Mouse (Mus musculus): ENCODE results near the gene Kif7. TPM values are rescaled to one million over a fixed set of nuclear protein-coding genes. Genes with fewer than 3 reads are reported as not detected.

Kif7 gene
- total and polyA plus RNA-seq, 3 experiments: 4.7 to 7.4 (median 7.1) TPM

DNA sequence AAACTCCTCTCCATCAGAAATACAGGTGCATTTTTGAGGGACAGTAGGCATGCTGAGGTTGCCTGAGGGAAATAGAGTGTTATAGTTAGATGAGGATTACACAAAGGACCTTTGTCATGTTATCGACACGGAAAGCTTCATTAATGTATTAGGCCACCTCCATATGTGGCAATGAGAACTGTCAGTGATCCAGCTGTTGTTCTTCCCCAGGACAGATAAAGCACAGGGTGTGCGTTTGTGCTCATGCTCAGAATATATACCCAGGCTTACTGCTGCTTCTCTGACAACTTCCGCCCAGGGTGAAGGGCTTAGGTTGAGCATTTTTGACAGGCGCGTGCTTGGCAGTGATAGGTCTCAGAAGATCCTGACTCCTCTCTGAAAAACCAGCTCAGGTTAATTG, 34.0 kb upstream of the Kif7 start:
- in situ Hi-C loops (cut with MboI; ENCODE audit: low pct_ligation_motif_present, low pct_unique_long_range_greater_than_20kb, low sequenced_read_pairs): no loop called here
- no peaks in the 10 kb centered on the region for H3K9me3 ChIP-seq (replicated peaks; ENCODE audit: low read length)
- TF ChIP-seq HCFC1 (IDR thresholded peaks at IDR 0.05; ENCODE audit: low read depth, low read length): no peak
- no peak for TF ChIP-seq CHD2 (IDR thresholded peaks at IDR 0.05; ENCODE audit: low read length)
- no peak for TF ChIP-seq ZKSCAN1 (IDR thresholded peaks at IDR 0.05; ENCODE audit: borderline replicate concordance, low read depth, low read length)
- no peak for TF ChIP-seq BHLHE40 (IDR thresholded peaks at IDR 0.05; ENCODE audit: low read depth, low read length)
- TF ChIP-seq E2F4 (IDR thresholded peaks at IDR 0.05; ENCODE audit: insufficient replicate concordance, low read depth, low read length): no peak
- TF ChIP-seq RCOR1 (conservative IDR thresholded peaks at IDR 0.05; ENCODE audit: low read depth, low read length): no peak
- TF ChIP-seq EP300 (IDR thresholded peaks at IDR 0.05; ENCODE audit: low read length): no peak
- no peak for TF ChIP-seq ZNF384 (IDR thresholded peaks at IDR 0.05; ENCODE audit: low read depth, low read length)
- TF ChIP-seq ETS1 (conservative IDR thresholded peaks at IDR 0.05; ENCODE audit: low read depth, low read length): no peak
- TF ChIP-seq MYC (IDR thresholded peaks at IDR 0.05; ENCODE audit: low read depth, low read length): no peak
- TF ChIP-seq GABPA (IDR thresholded peaks at IDR 0.05; ENCODE audit: insufficient replicate concordance, low read depth, low read length): no peak
- TF ChIP-seq CHD1 (IDR thresholded peaks at IDR 0.05; ENCODE audit: low read depth, low read length): no peak

DNA sequence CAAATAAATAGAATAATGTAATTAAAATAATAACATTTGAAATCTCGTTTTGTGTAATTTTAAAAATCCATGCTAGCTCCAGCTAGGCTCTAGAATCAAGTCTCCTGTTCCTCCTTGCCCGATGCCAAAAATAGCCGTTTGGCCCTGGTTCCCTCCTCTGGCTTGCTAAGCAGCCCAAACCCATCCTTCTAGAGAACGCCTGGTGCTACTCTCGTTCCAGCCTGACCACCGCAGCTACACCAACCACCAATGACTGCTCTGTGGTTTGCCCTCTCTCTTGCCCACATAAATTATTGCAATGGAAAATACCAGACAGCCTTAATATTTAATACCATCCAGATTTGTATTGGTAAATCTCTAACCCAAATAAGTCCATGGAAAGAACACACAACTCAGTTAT, 32.1 kb upstream of the Kif7 start:
- no peaks in the 10 kb centered on the region for H3K36me3 ChIP-seq (replicated peaks in 1 of 2; ENCODE audit: control insufficient read depth in 1 of 2, insufficient read depth in 1 of 2, low read length in 1 of 2)
- in situ Hi-C loops (cut with MboI; ENCODE audit: low pct_ligation_motif_present, low pct_unique_long_range_greater_than_20kb, low sequenced_read_pairs) (no loop called here), dilution Hi-C loops (cut with MboI; ENCODE audit: extremely low pct_ligation_motif_present, extremely low pct_unique_long_range_greater_than_20kb, low sequenced_read_pairs) (no loop called here)
- H3K4me3 ChIP-seq (replicated peaks in 1 of 3; ENCODE audit: low read depth in 2 of 3, low read length in 2 of 3, poor library complexity in 1 of 3): no peak overlapping the region
- TF ChIP-seq TBP (conservative IDR thresholded peaks at IDR 0.05; ENCODE audit: low read depth, low read length): no peak
- no peak for TF ChIP-seq ZNF384 (IDR thresholded peaks at IDR 0.05; ENCODE audit: low read depth, low read length)
- TF ChIP-seq CHD1 (IDR thresholded peaks at IDR 0.05; ENCODE audit: low read depth, low read length): no peak
- TF ChIP-seq ETS1 (conservative IDR thresholded peaks at IDR 0.05; ENCODE audit: low read depth, low read length): no peak
- TF ChIP-seq MEF2A (IDR thresholded peaks at IDR 0.05; ENCODE audit: borderline replicate concordance, low read depth, low read length): no peak
- TF ChIP-seq CTCF (conservative IDR thresholded peaks at IDR 0.05 in 1 of 2, IDR thresholded peaks at IDR 0.05 in 1 of 2; ENCODE audit: low read depth in 2 of 2, low read length in 2 of 2): no peak
- no peak for TF ChIP-seq POLR2AphosphoS2 (IDR thresholded peaks at IDR 0.05; ENCODE audit: low read depth, low read length)
- no peak for TF ChIP-seq NRF1 (IDR thresholded peaks at IDR 0.05; ENCODE audit: low read depth, low read length)
- no peak for TF ChIP-seq USF2 (conservative IDR thresholded peaks at IDR 0.05; ENCODE audit: low read depth, low read length)
- no peak for TF ChIP-seq ZMIZ1 (IDR thresholded peaks at IDR 0.05; ENCODE audit: low read depth, low read length)
- no peak for TF ChIP-seq JUND (conservative IDR thresholded peaks at IDR 0.05; ENCODE audit: low read depth, low read length)
- TF ChIP-seq USF1 (IDR thresholded peaks at IDR 0.05; ENCODE audit: low read depth, low read length): no peak
- TF ChIP-seq EP300 (IDR thresholded peaks at IDR 0.05; ENCODE audit: low read length): no peak
- no peak for TF ChIP-seq ELF1 (IDR thresholded peaks at IDR 0.05; ENCODE audit: low read depth, low read length)
- TF ChIP-seq ZC3H11A (IDR thresholded peaks at IDR 0.05; ENCODE audit: low read depth, low read length): no peak
- no peak for TF ChIP-seq UBTF (IDR thresholded peaks at IDR 0.05; ENCODE audit: low read depth, low read length)
- no peaks in the 10 kb centered on the region for H3K27me3 ChIP-seq (replicated peaks)
- no peaks in the 10 kb centered on the region for H3K79me2 ChIP-seq (replicated peaks; ENCODE audit: control insufficient read depth, extremely low read depth, insufficient read depth, poor library complexity, severe bottlenecking)
- no peaks in the 10 kb centered on the region for H3K9me3 ChIP-seq (replicated peaks; ENCODE audit: low read length)
- H3K9ac ChIP-seq (ENCODE audit: insufficient read depth, low read depth): no peak overlapping the region
- H3K4me2 ChIP-seq (ENCODE audit: insufficient read depth, low read depth, poor library complexity, severe bottlenecking): no peak overlapping the region
- no peak for DNase-seq (ENCODE audit: extremely low read depth)
- peaks cover 0 to 5% of the 10 kb centered on the region in 2 experiments; a peak in 2 of 4 replicates for H3K4me1 ChIP-seq (ENCODE audit: control insufficient read depth in 1 of 2, insufficient read depth in 2 of 2)
- no peak overlapping the region for H3K27ac ChIP-seq (ENCODE audit: insufficient read depth, low read depth)

More for the DNA sequence above, 34.0 kb upstream of the Kif7 start:
- Histone ChIP-seq H3K4me1 (ENCODE audit: control insufficient read depth in 1 of 2, insufficient read depth in 2 of 2) (no peaks in the 10 kb centered on the region), H3K9ac (ENCODE audit: insufficient read depth, low read depth) (no peak overlapping the region), H3K27ac (ENCODE audit: insufficient read depth, low read depth) (no peak overlapping the region), H3K4me3 (replicated peaks in 1 of 3; ENCODE audit: low read depth in 2 of 3, low read length in 2 of 3, poor library complexity in 1 of 3) (no peak overlapping the region), H3K27me3 (replicated peaks) (no peaks in the 10 kb centered on the region), H3K4me2 (ENCODE audit: insufficient read depth, low read depth, poor library complexity, severe bottlenecking) (no peak overlapping the region), H3K79me2 (replicated peaks; ENCODE audit: control insufficient read depth, extremely low read depth, insufficient read depth, poor library complexity, severe bottlenecking) (no peaks in the 10 kb centered on the region), H3K36me3 (replicated peaks in 1 of 2; ENCODE audit: control insufficient read depth in 1 of 2, insufficient read depth in 1 of 2, low read length in 1 of 2) (peaks cover 0 to 2% of the 10 kb centered on the region in 2 experiments)
- DNase-seq (ENCODE audit: extremely low read depth): no peak
- dilution Hi-C loops (cut with MboI; ENCODE audit: extremely low pct_ligation_motif_present, extremely low pct_unique_long_range_greater_than_20kb, low sequenced_read_pairs): no loop called here

All from CH12.LX (cell line).